Mouse (Mus musculus): ENCODE measurements around the gene Kansl3.

Kansl3 gene

GRCm38 (mm10) chr1:36321829-36322573, 47.0 kb downstream of the Kansl3 start:
- no peak for DNase-seq (ENCODE audit: low read depth, low spot score)

DNA sequence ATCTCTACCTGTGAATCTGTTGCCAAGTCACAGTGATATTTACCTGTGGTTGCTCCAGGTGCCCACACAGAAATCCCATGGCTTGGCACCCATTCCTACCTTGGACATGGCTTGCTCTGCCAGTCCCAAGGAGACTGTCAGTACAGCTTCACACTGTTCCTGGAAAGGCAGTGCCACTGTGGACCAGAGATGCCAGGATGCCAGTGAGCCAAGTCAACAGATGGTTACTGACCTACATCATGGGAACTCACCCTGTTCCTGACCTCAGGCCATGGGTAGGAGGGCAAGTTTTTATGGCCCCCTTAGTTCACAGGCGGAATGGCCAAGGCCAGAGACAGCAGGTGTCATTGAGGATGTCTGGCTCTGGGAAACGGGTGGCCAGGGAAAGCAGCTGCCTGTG, 47.8 kb downstream of the Kansl3 start:
- DNase-seq (ENCODE audit: low read depth, low spot score) = no peak

DNA sequence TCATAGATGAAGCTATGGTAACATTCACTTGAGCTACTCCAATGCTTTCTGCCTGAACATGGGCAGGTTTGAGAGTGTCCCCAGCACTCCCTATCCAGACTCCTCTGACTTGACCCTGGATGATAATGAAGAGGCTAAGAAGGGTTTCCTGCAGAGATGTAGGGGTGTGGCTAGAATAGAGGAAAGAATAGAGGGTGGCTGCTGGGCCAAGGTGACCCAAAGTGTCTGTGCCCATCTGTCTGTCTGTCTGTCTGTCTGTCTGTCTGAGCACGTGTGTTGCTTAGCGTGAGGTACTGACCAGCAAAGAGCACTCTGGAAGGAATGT, 53.2 kb downstream of the Kansl3 start:
- DNase-seq (ENCODE audit: low read depth, low spot score) = no peak

DNA sequence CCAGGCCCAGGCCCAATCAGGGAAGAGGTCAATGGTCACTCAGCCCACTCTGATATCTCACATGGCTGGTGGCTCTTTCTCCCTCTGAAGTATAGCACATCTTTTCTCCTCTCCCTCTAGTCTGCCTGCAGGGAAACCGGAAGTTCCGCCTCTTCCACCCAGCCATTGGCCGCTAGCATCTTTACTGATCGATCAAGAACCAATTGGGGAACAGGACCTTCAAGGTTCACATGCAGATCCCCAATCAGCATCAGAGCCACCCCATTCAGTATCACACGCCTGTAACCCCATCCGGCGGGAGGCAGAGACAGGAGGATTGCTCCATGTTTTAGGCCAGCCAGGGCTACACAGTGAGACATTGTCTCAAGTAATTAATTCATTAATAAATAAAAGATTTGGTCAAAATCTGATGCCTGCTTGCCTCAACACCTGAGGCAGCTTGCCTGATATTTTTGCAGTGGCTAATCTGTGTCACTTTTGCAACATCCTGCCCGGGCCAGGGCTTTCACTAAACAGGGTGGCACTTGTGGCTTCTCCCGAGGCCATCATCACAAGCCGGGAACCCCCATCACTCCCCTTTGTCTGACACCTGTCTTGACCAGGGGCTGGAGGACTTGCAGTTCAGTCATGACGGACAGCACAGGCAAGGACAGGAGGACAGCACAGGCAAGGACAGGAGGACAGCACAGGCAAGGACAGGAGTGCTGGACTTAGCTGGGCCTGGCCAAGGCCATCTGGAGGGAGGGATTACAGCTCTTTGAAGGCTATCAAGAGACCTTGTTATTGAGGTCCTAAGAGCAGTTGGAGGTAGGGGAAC, 53.8 kb downstream of the Kansl3 start:
- DNase-seq (ENCODE audit: low read depth, low spot score) = no peak

- DNase-seq (ENCODE audit: low read depth, low spot score) = no peak
Observed at GRCm38 (mm10) chr1:36309498-36309901, 59.5 kb downstream of the Kansl3 start.

DNA sequence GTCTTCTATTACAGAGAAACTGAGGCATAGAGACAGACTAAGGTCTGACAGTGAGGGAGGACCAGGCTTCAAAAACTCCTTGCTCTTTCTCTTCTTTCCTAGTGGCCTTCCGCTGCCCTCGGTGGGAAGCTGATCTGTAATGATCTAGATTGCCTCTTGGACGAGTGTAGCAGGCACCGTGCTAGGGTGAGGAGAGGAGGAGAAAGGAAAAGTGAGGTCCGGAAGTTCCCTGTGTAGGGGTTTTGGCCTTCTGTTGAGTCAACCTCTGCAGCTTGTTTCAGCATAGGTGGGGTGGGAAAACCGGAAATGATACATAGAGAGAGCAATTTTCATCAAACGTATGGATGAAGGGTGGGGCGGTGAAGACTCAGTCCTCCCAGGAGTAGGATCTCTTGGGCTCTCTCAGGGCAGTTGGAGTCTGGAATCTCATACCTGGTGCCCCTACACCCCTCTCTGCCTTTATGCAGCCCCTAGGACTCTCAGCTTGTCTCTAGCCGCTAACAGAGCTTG, 60.0 kb downstream of the Kansl3 start:
- no peak for DNase-seq (ENCODE audit: low read depth, low spot score)

GRCm38 (mm10) chr1:36308451-36308901, 60.5 kb downstream of the Kansl3 start:
- no peak for DNase-seq (ENCODE audit: low read depth, low spot score)

DNA sequence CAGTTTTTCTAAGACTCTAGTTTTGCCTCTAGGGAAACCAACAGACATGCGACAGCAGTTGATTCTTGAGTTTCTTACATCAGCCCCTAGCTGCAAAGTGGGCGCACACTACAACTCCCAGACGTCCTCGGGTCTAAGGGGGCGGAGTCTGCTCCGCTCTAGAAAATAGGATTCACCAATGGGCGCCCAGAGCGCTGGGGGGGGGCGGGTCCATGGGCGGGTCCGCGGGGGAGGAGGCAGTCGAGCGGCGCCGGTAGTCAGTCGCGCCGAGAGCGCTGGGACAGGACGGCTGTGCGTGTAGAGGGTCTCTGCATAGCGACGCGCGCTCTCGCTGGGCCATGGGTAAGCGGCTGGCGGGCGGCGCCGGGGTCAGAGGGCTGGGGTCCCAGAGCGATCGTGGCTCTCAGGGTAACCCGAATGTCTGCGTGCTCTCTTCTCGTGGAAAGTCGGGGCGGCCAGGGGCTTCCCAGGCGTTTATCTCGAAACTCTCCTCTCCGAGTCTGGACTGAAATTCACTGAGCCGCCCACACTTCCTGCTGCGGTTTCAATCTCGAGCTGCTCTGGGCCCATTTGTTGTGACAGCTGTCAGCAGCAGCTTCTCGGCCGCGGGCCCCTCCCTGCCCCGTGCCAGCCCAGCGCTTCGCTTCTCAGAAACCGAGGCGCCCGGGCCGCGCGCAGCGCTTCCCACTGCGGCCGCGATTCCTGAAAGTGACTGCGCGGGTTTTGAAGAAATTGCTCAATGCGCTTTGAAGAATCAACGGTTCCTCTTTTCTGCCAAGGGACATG, 61.3 kb downstream of the Kansl3 start, which contains the start of gene Arid5a:
Gene Arid5a, plus strand, starts transcription at position 239 of the 786 bp plus-strand sequence.
- peak; percentile 90 for DNase-seq (ENCODE audit: low read depth, low spot score)

- no peak for DNase-seq (ENCODE audit: low read depth, low spot score)
Observed at GRCm38 (mm10) chr1:36307121-36307494, 61.9 kb downstream of the Kansl3 start.

- DNase-seq (ENCODE audit: low read depth, low spot score) = no peak
Observed at GRCm38 (mm10) chr1:36306120-36306519, 62.9 kb downstream of the Kansl3 start.

GRCm38 (mm10) chr1:36304764-36305163, 64.2 kb downstream of the Kansl3 start:
- DNase-seq (ENCODE audit: low read depth, low spot score) = no peak

DNA sequence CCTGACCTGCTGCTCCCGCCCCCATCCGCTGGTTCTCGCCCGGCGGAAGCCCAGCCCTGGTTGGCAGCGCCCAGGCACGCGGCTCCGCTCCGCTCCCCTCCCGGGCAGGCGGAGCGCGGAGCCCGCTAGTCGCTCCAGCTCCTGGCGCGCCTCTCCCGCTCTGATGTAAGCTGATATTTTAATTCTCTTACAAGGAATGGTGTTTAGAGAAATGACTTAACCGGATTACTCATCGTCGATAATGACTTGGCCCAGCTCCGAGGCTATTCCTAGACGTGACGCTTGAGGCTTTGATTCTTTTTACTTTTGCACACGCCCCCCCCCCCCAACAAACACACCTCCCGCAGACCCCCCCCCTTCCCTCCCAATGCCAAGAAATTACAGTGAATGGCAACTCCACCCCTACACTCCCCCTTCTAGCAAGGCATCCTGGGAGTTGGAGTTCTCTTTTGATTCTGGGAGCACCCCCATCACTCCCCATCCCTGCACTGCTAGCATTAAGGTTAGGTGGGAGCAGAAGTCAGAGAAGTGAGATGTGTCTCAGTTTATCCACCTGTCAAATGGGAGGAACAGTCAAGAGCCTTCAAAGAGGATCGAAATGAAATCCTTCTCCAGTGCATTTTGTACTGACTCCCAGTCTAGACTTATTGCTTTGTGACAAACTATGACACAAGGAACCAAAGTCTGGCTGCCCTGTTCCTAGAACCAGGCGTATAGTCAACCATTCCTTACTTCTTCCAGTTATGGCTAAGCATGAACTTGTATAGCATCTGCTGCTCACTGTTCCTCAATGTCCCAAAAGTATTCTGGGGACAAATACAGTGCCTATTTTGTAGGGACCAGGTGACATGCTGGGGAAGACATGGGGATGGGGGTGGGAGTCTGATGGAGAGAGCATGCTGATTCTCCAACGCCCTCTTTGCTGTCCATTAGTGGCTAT, 65.3 kb downstream of the Kansl3 start:
- peak; percentile 73 for DNase-seq (ENCODE audit: low read depth, low spot score)

- DNase-seq (ENCODE audit: low read depth, low spot score) = no peak
Observed at GRCm38 (mm10) chr1:36302957-36303356, 66.0 kb downstream of the Kansl3 start.

DNA sequence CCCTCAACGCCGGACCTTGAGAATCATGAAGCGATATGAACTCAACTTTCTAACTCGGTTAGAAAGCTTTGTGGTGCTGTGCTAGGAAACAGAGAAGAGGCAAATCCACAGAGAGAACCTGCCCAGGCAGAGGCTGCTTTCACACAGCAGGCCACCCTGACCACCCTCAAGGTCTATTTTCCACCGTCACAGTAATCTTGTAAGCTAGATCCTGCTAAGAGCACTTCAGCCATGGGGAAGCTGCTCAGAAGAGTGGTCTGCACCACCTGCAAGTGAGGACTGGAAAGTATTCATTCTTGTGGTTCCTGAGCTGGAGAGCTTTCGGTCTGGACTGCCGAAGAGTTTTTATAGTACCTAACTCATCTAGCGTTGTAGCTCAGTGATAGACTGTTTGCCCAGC, 66.7 kb downstream of the Kansl3 start:
- no peak for DNase-seq (ENCODE audit: low read depth, low spot score)

DNA sequence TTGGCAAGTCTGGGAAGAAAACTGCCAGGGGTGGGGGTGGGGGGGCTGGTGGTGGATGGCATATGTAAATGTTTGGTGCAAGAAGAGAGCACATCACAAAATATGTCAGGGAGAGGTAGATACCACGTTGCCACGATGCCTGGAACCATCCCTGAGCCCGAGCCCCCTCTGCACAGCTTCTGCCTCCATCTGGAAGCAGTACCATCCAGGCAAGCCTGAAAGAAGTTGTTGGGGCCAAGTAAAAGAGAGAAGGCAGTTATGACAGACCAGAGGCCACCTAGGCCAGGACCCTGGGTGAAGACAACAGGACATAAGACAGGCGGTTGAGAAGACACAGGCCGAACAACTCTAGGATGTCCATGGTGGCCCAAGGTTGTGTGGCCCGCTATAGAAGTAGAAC, 68.5 kb downstream of the Kansl3 start:
- DNase-seq (ENCODE audit: low read depth, low spot score) = no peak

- DNase-seq (ENCODE audit: low read depth, low spot score) = no peak
Observed at GRCm38 (mm10) chr1:36299676-36300075, 69.3 kb downstream of the Kansl3 start.

GRCm38 (mm10) chr1:36299126-36299525, 69.9 kb downstream of the Kansl3 start:
- DNase-seq (ENCODE audit: low read depth, low spot score) = no peak

- no peak for DNase-seq (ENCODE audit: low read depth, low spot score)
Observed at GRCm38 (mm10) chr1:36298107-36298506, 70.9 kb downstream of the Kansl3 start.

GRCm38 (mm10) chr1:36296466-36297149, 72.4 kb downstream of the Kansl3 start:
- no peak for DNase-seq (ENCODE audit: low read depth, low spot score)

DNA sequence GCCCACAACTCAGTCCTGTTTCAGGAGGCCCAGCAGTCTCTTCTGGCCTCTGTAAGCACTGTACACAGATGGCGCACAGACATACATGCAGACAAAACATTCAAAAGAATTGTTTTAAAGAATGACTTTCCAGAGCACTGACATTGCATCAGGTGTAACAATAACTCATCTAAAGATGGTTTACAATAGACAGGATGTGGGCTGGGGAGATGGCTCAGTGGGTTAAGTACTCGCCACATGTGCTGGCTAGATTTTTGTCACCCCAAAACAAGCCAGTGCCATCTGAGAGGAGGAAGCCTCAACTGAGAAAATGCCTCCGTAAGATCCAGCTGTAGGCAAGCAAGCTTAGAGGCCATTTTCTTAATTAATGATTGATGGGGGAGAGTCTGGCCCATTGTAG, 74.6 kb downstream of the Kansl3 start:
- DNase-seq (ENCODE audit: low read depth, low spot score) = no peak
